Mouse (Mus musculus) liver, adult 2 months (tissue): Measurements from ENCODE around the gene Arhgap22. TPM values are rescaled to one million over a fixed set of nuclear protein-coding genes. Genes with fewer than 3 reads are reported as not detected.

ENCODE experiments used
- DNase-seq: peaks from one replicate; pipeline ENCODE4 v3.0.0-alpha.2; 2011; ENCODE audit warnings: low read depth, low spot score; ENCODE audit errors: extremely low read depth
- H3K27ac ChIP-seq: fragments of 200-500 bp; replicated peaks from 2 replicates; pipeline ENCODE4 v1.5.1; 2012; ENCODE audit warnings: low read depth, mild to moderate bottlenecking, control low read depth, inconsistent platforms, low read length; ENCODE audit not compliant: insufficient read depth
- H3K27me3 ChIP-seq: fragments of 200-500 bp; 2 replicates; pipeline ENCODE4 v1.6.1; 2012; ENCODE audit warnings: mild to moderate bottlenecking, moderate library complexity, low read length, inconsistent platforms; ENCODE audit not compliant: control insufficient read depth, insufficient read depth
- H3K36me3 ChIP-seq: fragments of 200-500 bp; 2 replicates; pipeline ENCODE4 v1.6.1; 2012; ENCODE audit warnings: low read length, inconsistent platforms; ENCODE audit not compliant: control insufficient read depth, insufficient read depth
- H3K4me1 ChIP-seq: fragments of 200-500 bp; 2 replicates; pipeline ENCODE4 v1.6.1; 2011; ENCODE audit warnings: low read length; ENCODE audit not compliant: control insufficient read depth, insufficient read depth
- H3K4me3 ChIP-seq: fragments of 200-500 bp; 2 replicates; pipeline ENCODE4 v1.5.1; 2011; ENCODE audit warnings: low read depth, mild to moderate bottlenecking, control low read depth, low read length, moderate library complexity; ENCODE audit not compliant: insufficient read depth
- H3K79me2 ChIP-seq: fragments of 200-500 bp; 2 replicates; pipeline ENCODE4 v1.6.1; 2012; ENCODE audit warnings: inconsistent platforms, mild to moderate bottlenecking, low read length, moderate library complexity; ENCODE audit not compliant: control insufficient read depth, insufficient read depth
- H3K9ac ChIP-seq: fragments of 200-500 bp; 2 replicates; pipeline ENCODE4 v1.6.1; 2012; ENCODE audit warnings: low read depth, mild to moderate bottlenecking, control low read depth, inconsistent platforms, low read length
- CTCF ChIP-seq: fragments of 200-500 bp; IDR thresholded peaks from 2 replicates; pipeline ENCODE4 v1.5.1; 2011; ENCODE audit warnings: low read depth, low read length, control low read depth
- POLR2A ChIP-seq: fragments of 200-500 bp; IDR thresholded peaks from 2 replicates; pipeline ENCODE4 v1.6.1; 2011; ENCODE audit warnings: low read length, control low read depth; ENCODE audit not compliant: insufficient read depth; ENCODE audit errors: extremely low read depth
- WGBS: fragments of 180-500 bp; shearing (Covaris S2); methylation state at CpG from one replicate; pipeline ENCODE4 v1.1.7; 2018; 5-methylcytosine and 5-hydroxymethylcytosine counted together
- polyA plus RNA-seq: library from polyadenylated mRNA; depleted of rRNA; stranded (reverse); fragments of >200 nt; gene quantifications from 2 replicates; pipeline ENCODE4 v1.2.3, GENCODE M21; 2012
- total RNA-seq: library from RNA; depleted of rRNA; stranded (reverse); fragments of >200 nt; gene quantifications from 2 replicates; pipeline ENCODE4 v1.2.3, GENCODE M21; 2014

Gene Arhgap22
- total and polyA plus RNA-seq, 2 experiments = 0.09 to 0.57 TPM

DNA sequence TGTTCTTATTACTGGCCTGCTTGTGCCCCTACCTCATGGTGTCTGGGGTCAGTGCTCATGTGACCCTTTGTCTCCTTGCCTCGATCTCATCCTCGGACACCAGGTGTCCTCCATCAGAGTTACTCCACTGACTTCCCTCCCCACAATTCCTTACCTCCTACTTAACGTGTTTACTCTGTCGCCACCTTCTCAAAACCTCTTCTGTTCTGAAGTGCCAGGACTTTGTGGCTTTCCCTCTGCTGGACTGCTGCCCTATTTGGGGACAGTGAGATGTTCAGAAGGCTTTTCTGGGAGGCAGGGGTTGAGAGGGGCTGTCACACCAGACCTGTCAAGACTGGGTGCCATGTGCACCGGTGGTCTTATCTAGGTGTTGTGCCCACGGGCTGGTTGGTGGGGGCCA is 139.1 kb downstream of the Arhgap22 start:
- Histone ChIP-seq H3K27me3 (peaks cover 4% of the 10 kb centered on the region), H3K4me3 (no peak overlapping the region), H3K4me1 (no peaks in the 10 kb centered on the region), H3K27ac (no peak overlapping the region), H3K36me3 (no peaks in the 10 kb centered on the region), H3K9ac (no peak overlapping the region), H3K79me2 (no peaks in the 10 kb centered on the region)
- no peak for DNase-seq
- no peak for TF ChIP-seq CTCF
- TF ChIP-seq POLR2A = no peak
- 81% methylated on average over 6 of the region's 6 CpGs for WGBS

DNA sequence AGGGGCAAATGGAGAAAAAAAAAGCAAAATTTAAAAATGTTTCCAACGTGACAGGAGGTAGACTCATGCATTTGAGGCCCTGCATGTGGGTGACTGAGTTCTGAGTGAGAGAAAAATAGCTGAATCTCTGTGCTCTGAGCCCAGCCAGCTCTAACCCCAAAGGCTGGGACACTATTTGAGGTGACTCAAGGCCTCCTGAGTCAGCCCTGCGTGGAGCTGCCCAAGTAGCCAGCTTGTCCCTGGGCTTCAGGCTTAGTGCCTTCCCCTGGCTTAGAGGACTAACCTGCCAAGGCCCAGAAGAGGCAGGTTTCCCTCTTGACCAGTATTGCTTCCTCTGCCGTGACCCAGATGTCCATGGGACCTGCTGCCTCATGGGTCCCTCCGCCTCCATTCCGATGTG is 141.4 kb downstream of the Arhgap22 start:
- H3K27me3 ChIP-seq = peaks cover 4% of the 10 kb centered on the region
- DNase-seq = no peak
- TF ChIP-seq CTCF (no peak), POLR2A (no peak)
- H3K4me3 ChIP-seq = no peak overlapping the region
- no peak overlapping the region for H3K9ac ChIP-seq
- no peaks in the 10 kb centered on the region for H3K36me3 ChIP-seq
- H3K4me1 ChIP-seq = no peaks in the 10 kb centered on the region
- H3K27ac ChIP-seq = no peak overlapping the region
- H3K79me2 ChIP-seq = no peaks in the 10 kb centered on the region
- 77% methylated on average over 5 of the region's 5 CpGs for WGBS

DNA sequence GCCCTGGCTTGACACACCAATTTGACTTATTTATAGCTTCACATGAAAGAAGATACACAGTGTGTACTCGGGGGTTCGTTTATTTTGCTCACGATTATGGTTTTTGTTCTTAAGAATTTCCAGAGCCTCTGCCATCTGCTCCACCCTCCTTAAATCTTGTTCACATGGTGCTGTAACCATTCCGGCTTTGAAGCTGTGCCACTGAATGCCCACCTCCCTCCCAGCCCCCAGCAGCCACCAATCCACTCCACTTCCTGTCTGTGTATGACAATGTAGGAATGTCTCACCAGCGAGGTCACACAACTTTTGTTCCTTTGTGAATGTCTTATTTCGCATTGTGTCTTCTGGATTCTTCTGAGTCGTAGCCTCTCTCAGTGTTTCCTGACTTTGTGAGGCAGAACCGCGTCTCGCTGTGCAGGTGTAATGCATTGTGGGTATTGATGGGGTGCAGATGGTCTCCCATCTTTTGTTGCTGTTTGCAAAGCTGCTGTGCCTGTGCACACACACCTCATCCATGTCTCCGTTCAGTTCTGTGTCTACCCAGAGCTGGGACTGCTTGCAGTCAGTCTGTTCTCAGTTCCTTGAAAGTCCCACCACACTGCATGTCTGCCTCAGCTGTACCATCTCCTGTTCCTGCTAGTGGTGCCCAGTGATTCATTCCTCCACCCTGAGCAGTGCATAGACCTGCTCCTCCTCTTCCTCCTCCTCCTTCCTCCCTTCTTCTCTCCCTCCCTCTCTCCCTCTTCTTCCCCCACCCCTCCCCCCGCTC is 144.0 kb downstream of the Arhgap22 start:
- no peak overlapping the region for H3K9ac ChIP-seq
- H3K36me3 ChIP-seq = no peaks in the 10 kb centered on the region
- H3K27ac ChIP-seq = no peak overlapping the region
- H3K4me1 ChIP-seq = peaks cover 2% of the 10 kb centered on the region
- H3K79me2 ChIP-seq = no peaks in the 10 kb centered on the region
- TF ChIP-seq CTCF (no peak), POLR2A (no peak)
- no peak overlapping the region for H3K4me3 ChIP-seq
- 73% methylated on average over 12 of the region's 12 CpGs for WGBS
- H3K27me3 ChIP-seq = no peaks in the 10 kb centered on the region
- no peak for DNase-seq

DNA sequence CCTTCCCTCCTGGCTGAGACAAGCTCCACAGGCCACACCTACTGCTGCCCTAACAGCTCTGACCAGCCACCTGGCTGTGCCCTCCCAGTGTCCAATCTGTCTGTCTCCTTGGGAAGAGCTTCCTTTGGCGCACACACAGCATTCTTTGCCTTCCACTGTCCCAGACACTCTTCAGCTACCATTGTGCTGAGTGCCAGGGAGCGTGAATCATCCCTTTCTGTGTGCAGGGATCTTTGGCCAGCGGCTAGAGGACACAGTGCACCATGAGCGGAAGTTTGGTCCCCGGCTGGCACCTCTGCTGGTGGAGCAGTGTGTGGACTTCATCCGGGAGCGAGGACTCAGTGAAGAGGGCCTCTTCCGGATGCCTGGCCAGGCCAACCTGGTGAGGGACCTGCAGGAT is 145.1 kb downstream of the Arhgap22 start:
- peaks cover 2% of the 10 kb centered on the region for H3K4me1 ChIP-seq
- no peaks in the 10 kb centered on the region for H3K27me3 ChIP-seq
- no peak overlapping the region for H3K9ac ChIP-seq
- H3K79me2 ChIP-seq = no peaks in the 10 kb centered on the region
- no peak overlapping the region for H3K27ac ChIP-seq
- no peak overlapping the region for H3K4me3 ChIP-seq
- no peaks in the 10 kb centered on the region for H3K36me3 ChIP-seq
- no peak for TF ChIP-seq CTCF
- DNase-seq = no peak
- 83% methylated on average over 8 of the region's 8 CpGs for WGBS

DNA sequence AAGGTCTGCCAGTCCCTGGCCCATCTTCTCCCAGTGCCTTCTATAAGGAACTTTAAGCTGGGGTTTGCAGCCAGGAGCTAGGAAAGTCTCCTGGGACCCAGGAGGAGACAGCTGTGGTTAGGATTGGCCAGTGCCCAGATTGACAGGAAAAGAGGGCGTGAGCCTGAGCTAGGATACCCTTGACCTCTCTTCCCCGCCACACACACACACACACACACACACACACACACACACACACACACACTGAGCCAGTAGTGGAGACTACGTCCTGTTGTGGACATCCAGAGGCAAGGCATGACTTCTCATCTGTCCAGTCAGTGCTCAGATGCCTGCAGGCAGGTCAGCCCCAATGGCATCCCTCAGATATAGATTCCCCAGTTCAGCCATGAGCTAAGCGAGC is 147.7 kb downstream of the Arhgap22 start:
- Histone ChIP-seq H3K4me1 (peaks cover 2% of the 10 kb centered on the region), H3K79me2 (no peaks in the 10 kb centered on the region), H3K9ac (no peak overlapping the region), H3K4me3 (no peak overlapping the region), H3K27me3 (no peaks in the 10 kb centered on the region), H3K27ac (no peak overlapping the region), H3K36me3 (no peaks in the 10 kb centered on the region)
- 28% methylated on average over 3 of the region's 4 CpGs for WGBS
- TF ChIP-seq POLR2A = no peak
- TF ChIP-seq CTCF = no peak
- DNase-seq = no peak

DNA sequence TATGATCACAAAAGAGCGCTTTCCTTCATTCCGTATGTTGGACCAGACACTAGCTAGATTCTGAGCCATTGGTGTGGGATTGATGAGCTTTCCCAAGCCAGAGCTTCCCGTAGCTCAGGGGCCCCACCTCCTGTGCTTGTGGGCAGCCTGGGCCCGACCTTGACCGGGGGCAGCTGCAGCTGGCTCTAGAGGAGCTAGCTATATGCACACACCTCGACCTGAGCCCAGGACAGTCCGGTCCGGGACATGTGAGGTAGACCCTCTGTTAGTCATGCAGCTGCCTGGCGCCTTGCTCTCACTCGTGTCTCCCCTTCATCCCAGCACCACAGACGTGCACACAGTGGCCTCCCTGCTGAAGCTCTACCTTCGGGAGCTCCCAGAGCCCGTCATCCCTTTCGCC is 148.3 kb downstream of the Arhgap22 start:
- Histone ChIP-seq H3K79me2 (no peaks in the 10 kb centered on the region), H3K27me3 (no peaks in the 10 kb centered on the region), H3K9ac (no peak overlapping the region), H3K4me3 (no peak overlapping the region), H3K36me3 (no peaks in the 10 kb centered on the region), H3K4me1 (peaks cover 2% of the 10 kb centered on the region), H3K27ac (no peak overlapping the region)
- TF ChIP-seq CTCF (no peak), POLR2A (no peak)
- no peak for DNase-seq
- 19% methylated on average over 14 of the region's 14 CpGs for WGBS
